Mouse (Mus musculus) cerebellum, adult (tissue): Measurements from ENCODE around the gene Serpina9.

Experiments
- ATAC-seq: cut with Nextera tagmentation; 2 replicates; pipeline ENCODE4 v1.9.2; 2017; ENCODE audit warnings: mild to moderate bottlenecking, moderate library complexity, mixed read lengths; ENCODE audit not compliant: insufficient number of reproducible peaks, low FRiP score, low TSS enrichment

Serpina9 gene

DNA sequence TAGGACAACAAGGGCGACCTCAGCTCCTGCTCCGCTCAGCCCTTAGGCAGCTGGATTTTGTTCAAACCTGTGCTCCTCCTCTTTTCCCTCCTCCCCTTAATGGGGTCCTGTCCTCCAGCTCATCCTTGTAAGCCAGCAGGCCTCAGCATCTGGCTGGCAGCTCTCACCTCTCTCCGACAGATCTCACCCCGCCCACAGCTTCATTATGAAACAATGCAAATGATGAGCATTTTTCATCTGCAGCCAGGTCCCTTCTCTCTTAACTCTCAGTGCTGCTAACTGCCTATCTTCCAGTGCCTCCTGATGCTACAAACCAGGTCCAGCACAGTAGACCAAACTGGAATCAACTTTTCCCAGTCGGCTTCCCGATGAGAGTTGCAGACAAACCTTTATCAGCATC, at the start of gene Serpina9:
Serpina9 (minus strand) TSS at position 136 of the 400 bp plus-strand sequence.
- no peak for ATAC-seq

DNA sequence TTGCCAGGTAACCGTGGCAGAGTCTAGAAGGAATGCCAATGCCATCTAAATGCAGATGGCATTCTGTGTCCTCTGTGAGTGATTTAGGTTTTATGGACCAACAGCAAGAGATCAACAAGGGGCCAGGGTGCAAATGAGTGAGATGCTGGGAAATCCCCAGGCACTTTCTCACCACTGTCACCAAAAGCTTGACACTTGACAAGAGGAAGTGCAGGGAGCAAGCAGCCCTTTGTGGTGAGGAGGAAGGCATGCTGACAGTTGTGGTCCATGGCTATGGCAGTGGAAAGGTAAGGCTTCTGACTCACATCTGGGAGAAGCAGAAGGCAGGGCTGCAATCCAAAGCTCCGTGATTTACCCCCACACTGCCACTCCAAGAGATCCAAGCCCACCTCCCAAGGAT, 48.3 kb upstream of the Serpina9 start:
- ATAC-seq: no peak

GRCm38 (mm10) chr12:104060126-104060525, 46.6 kb upstream of the Serpina9 start:
- no peak for ATAC-seq

DNA sequence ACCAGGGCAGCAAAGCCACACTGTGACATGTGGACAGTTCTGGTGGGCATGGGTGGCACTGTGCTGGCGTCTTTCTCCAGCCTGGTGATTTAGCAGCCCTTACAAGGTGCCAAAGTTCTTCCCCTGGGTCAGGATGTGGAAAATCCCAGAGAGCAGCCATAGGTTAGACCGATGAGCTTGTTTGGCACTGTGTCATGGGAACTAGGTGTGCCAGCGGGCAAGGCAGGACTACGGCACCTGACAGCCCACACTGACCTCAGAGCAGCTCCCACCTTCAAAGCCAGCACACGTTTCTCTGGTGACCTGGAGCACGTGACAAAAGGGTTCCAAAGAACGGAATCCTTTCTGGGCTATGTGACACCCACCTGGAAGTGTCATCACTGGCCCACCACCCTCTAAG, 44.0 kb upstream of the Serpina9 start:
- ATAC-seq: 0 out of 2 replicates have a peak, but pooled peaks have one; percentile 5

DNA sequence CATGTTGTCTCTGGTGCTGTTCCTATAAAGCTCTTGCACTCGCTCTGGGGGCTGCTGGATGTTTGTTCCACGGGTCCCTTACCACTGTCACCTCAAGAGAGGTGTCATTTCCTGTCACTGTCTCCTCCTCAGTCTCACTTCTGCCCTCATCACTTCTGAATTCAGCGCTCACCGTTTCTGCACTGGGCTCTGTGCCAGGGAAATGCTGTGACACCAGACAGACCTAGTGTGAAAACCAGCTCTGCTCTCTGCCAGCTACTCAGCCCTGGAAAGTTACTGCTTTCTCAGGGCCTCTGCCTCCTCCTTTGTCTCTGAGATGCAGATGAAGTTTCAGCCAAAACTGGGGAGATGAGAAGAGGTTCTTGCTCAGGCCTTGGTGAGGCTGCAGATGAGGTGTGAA, 43.5 kb upstream of the Serpina9 start:
- peak; percentile 36; the same call in 1 of the 2 replicates for ATAC-seq

DNA sequence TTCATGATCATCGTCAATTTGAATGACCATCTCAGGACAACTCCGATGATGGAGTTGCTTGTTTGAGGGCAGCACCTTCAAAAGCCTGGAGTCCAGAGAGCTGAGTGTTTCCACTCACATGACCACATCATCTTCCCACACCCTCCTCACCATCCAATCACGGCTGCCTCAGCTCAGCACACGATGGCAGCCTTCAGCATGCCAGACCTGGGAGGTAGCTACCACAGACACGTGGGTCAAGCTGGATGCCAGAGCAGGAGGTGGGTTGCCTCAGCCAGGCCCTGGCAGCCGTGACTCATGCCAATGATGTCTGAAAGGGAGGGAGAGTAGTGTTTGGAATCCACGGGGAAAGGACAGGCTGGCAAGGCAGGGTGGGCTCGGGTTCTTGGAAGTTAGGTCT, 42.2 kb upstream of the Serpina9 start:
- no peak for ATAC-seq

GRCm38 (mm10) chr12:104053995-104054394, 40.4 kb upstream of the Serpina9 start:
- no peak for ATAC-seq

GRCm38 (mm10) chr12:104045713-104046112, 32.2 kb upstream of the Serpina9 start:
- ATAC-seq: 0 out of 2 replicates have a peak, but pooled peaks have one; percentile 46

- ATAC-seq: no peak
These were observed 30.8 kb upstream of the Serpina9 start, which contains the start of gene Serpina12 for GRCm38 (mm10) chr12:104044343-104044742. TSS of gene Serpina12 (minus strand) at chr12:104044443.

DNA sequence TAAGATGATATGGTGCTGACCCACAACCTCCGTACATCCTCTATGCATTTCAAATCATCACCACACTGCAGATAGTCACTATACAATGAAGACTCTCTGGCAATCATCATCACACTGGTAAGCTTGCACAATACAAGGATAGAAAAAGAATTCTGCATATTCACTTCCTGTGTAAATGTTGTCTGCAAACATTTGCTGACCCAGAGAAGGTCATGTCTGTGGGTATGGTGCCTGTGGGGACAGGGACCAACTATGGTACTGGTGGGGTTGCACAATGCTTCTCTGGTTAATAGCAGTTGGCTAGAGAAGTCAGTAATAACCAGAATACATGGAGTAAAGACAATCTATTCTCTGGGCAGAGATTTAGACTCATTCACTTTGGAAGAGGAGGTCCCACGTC, 29.2 kb upstream of the Serpina9 start:
- ATAC-seq: no peak

- ATAC-seq: no peak
These were observed 27.8 kb upstream of the Serpina9 start for GRCm38 (mm10) chr12:104041401-104041800.

- ATAC-seq: no peak
These were observed 24.6 kb upstream of the Serpina9 start for GRCm38 (mm10) chr12:104038181-104038580.

GRCm38 (mm10) chr12:104033752-104034151, 20.2 kb upstream of the Serpina9 start:
- ATAC-seq: no peak

DNA sequence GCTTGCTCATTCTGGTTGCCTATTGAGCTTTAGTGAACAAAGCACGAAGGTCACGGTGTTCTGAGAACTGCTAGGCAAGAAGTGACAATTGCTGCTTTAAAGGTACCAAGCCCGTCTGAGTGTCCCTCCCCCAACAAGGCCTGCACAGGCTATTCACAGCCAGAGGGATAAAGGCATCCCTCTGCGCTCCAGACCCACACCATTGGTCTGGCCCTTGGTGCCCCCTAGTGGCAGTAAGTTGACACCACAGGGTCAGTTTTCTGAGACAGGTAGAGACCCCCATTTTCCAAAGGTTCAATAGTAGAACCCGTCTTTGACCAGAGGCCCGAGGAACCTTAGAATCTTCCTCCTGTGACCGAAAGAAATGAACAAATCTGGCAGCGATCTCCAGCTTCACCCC, 16.4 kb upstream of the Serpina9 start:
- no peak for ATAC-seq

DNA sequence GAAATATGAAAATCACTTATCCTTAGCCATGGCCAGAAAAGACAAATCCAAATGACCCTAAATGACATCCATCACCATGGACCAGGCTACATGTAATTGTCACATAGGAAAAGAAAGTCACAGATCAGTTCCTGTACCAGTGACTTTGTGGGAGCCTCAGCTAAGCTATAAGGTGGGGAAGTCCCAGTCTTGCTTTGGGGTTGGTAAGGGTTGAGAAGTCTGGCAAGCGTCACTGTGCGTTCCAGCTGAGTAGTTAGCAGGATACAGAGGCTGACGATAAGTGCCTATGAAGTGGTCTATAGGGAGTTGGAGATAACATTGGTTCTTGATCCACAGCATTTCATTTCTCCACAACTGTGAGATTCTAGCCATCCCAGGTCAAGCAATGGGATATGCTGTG, 1.7 kb upstream of the Serpina9 start:
- ATAC-seq: no peak

DNA sequence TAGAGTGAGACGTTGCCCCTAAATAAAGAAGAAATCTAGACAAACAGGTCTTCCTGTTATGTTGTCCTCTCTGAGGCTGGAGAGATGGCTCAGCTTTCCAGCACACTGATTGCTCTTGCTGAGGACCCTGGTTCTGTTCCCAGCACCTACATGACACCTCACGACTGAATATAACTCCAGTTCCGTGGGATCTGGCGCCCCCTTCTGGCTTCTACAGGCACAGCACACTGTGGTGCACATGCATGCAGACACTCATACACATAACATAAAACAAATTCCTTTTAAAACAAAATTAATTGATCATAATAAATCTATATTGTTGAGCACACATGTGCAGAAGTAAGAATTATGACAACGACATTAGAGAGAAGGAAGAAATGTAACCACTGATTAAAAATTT, 8.9 kb downstream of the Serpina9 start:
- no peak for ATAC-seq

DNA sequence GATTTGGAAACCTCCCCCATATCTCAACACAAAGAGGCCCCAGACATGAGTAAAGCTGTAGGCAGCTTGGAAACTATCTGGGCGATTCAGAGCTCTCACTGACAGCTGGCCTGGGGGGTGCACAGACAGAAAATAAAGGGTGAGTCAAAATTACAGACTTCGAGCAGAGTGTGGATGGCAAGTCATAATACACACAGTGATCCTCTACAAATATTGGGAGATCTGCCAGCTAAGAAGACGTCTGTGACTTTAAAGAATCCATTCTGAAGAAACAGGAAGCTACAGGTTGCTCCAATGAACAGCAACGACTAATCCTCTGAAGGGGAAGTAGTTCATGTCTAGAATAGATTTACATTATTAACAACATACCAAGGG, 10.3 kb downstream of the Serpina9 start:
- ATAC-seq: no peak

GRCm38 (mm10) chr12:104002569-104003237, 10.9 kb downstream of the Serpina9 start:
- ATAC-seq: no peak

GRCm38 (mm10) chr12:104000594-104000993, 13.0 kb downstream of the Serpina9 start:
- ATAC-seq: no peak

DNA sequence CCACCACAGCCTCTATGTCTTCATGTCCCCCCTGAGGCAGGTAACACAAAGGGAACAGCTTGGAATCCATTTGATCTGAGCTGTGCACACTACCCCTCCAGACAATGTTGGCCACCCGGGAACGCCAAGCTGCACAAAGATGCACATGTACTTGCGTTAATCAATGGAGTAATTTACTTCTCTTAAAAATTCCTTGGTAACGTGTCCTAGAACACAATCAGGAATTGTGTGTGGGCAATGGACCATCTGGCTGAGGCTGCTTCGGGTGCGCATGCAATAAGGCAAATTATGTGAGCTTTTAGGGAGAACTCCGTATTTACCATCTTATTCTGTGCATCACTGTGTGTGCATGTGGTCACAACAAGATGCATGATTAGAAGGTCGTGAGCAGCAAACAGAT, 13.9 kb downstream of the Serpina9 start:
- ATAC-seq: no peak

DNA sequence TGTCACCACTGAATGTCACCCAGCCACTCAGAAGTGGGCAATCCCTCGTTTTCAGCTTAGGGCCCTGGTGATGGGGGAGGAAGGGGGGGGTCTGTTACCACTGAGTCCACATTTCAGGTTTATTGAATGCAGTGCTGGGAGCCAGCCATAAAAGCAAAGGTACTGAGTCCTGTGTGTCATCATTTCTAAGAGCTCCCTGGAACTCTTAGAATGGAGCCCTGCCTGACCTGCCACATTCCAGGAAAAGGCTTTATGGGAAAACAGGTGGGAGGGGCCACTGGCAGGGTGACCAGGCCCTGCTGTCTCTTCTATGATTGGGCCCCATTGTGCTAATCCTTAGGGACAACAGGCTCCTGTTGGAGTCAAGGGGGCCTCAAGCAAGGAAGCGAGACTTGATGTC, 17.0 kb downstream of the Serpina9 start:
- ATAC-seq: no peak

DNA sequence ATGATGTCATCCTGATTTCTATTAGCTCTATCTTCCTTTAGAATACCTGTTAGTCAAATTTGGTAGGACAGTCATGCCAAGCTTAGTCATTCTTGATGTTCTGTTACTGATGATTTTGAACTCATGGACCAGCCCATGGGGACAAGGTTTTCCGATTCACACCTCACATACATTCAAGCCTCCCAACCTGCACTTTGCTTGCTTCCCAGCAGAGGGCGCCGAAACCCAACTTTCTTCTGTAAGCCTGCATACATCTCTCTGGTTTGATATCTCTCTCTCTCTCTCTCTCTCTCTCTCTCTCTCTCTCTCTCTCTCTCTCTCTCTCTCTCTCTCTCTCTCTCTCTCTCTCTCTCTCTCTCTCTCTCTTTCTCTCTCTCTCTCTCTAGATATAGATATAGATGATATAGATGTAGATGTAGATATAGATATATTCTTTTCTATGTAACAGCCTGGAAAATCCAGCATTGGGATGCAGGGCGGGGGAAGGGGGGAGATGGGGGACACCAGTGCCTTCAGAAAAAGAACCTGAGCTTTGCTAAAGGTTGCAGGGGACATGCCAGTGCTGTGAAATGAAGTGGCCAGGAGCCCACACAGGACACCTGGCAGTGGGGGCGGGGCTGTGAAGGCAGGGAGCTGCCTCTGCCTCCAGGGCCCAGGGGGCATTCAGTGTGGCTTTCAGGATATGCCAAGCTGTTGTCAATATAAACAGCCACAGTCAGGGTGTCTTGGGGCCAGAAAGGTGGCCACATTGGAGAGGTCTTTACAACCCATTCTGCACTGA, 18.1 kb downstream of the Serpina9 start:
- ATAC-seq: 0 out of 2 replicates have a peak, but pooled peaks have one; percentile 22
